Mouse (Mus musculus) heart, postnatal 0 days (tissue): ENCODE data around the gene Surf6. TPM values are rescaled to one million over a fixed set of nuclear protein-coding genes. Genes with fewer than 3 reads are reported as not detected.

Source experiments
- ATAC-seq: fragments of 200-750 bp; cut with Nextera tagmentation; 2 replicates; pipeline ENCODE4 v1.8.0; 2017; ENCODE audit warnings: low read depth, moderate number of reproducible peaks, moderate library complexity; ENCODE audit not compliant: insufficient read depth
- DNase-seq: peaks from one replicate; pipeline ENCODE4 v3.0.0-alpha.2; 2016; ENCODE audit warnings: low spot score
- H3K27ac ChIP-seq: fragments of 300-500 bp; sonication (generic); 2 replicates; pipeline ENCODE4 v1.5.1; 2014; ENCODE audit warnings: low read depth, mild to moderate bottlenecking
- H3K27me3 ChIP-seq: fragments of 300-500 bp; sonication (generic); 2 replicates; pipeline ENCODE4 v1.6.1; 2014; ENCODE audit warnings: low read length, mixed read lengths; ENCODE audit not compliant: control insufficient read depth, insufficient read depth
- H3K36me3 ChIP-seq: fragments of 300-500 bp; sonication (generic); replicated peaks from 2 replicates; pipeline ENCODE4 v1.6.1; 2014; ENCODE audit warnings: low read length, mixed read lengths; ENCODE audit not compliant: control insufficient read depth, insufficient read depth
- H3K4me1 ChIP-seq: fragments of 300-500 bp; sonication (generic); 2 replicates; pipeline ENCODE4 v1.6.1; 2014; ENCODE audit warnings: antibody characterized with exemption; ENCODE audit not compliant: control insufficient read depth, insufficient read depth
- H3K4me2 ChIP-seq: fragments of 300-500 bp; sonication (generic); 2 replicates; pipeline ENCODE4 v1.6.1; 2014; ENCODE audit warnings: low read depth, mild to moderate bottlenecking, low read length, moderate library complexity
- H3K4me3 ChIP-seq: fragments of 300-500 bp; sonication (generic); 2 replicates; pipeline ENCODE4 v1.5.1; 2014; ENCODE audit warnings: low read depth, low read length
- H3K9ac ChIP-seq: fragments of 300-500 bp; sonication (generic); replicated peaks from 2 replicates; pipeline ENCODE4 v1.6.1; 2014; ENCODE audit warnings: low read depth, low read length, mixed read lengths
- H3K9me3 ChIP-seq: fragments of 300-500 bp; sonication (generic); replicated peaks from 2 replicates; pipeline ENCODE4 v1.6.1; 2016; ENCODE audit warnings: low read length; ENCODE audit not compliant: control insufficient read depth
- CTCF ChIP-seq: IDR thresholded peaks from 2 replicates; pipeline ENCODE4 v1.5.1; 2016; ENCODE audit warnings: antibody characterized with exemption, control low read depth, low read depth
- EP300 ChIP-seq: IDR thresholded peaks from 2 replicates; pipeline ENCODE4 v1.6.1; 2016; ENCODE audit warnings: antibody characterized with exemption, low read depth
- WGBS: fragments of 180-500 bp; shearing (Covaris S2); extraction: QIAGEN DNeasy Blood & Tissue Kit; methylation state at CpG from one replicate; pipeline ENCODE4 v1.1.7; 2014; 5-methylcytosine and 5-hydroxymethylcytosine counted together
- polyA plus RNA-seq: library from polyadenylated mRNA; unstranded; fragments of >200 nt; fragmentation: Nextera tagmentation; extraction: Ambion mirVana; gene quantifications from 2 replicates; pipeline ENCODE4 v1.2.1, GENCODE M21; 2015
- total RNA-seq: library from RNA; depleted of rRNA; stranded (reverse); fragments of >200 nt; gene quantifications from 2 replicates; pipeline ENCODE4 v1.2.3, GENCODE M21; 2014; ENCODE audit warnings: low replicate concordance; rRNA removed

Gene Surf6
- total RNA-seq = 6.0 and 7.3 TPM in 2 replicates
- 9.8 and 10.5 TPM in 2 replicates for polyA plus RNA-seq

- TF ChIP-seq CTCF (no peak), EP300 (peak; percentile 24; the same call in 1 of the 2 replicates)
- peak within 1 kb of the TSS; percentile 89 for H3K4me3 ChIP-seq
- peaks cover 44% of the 10 kb centered on the region for H3K36me3 ChIP-seq
- H3K9ac ChIP-seq = peak within 1 kb of the TSS; percentile 77
- DNase-seq = peak; percentile 97
- ATAC-seq = peak; percentile 93
- no peaks in the 10 kb centered on the region for H3K27me3 ChIP-seq
- peaks cover 12% of the 10 kb centered on the region for H3K4me1 ChIP-seq
- WGBS = under 1% methylated on average over 41 of the region's 41 CpGs
- no peaks in the 10 kb centered on the region for H3K9me3 ChIP-seq
- H3K27ac ChIP-seq = peak within 1 kb of the TSS; percentile 87
- peak within 1 kb of the TSS; percentile 95 for H3K4me2 ChIP-seq
Measured at GRCm38 (mm10) chr2:26902467-26903220, at the start of gene Surf6. TSS of gene Surf6 (minus strand) at chr2:26902879.

- Histone ChIP-seq H3K36me3 (peaks cover 54% of the 10 kb centered on the region), H3K27me3 (no peaks in the 10 kb centered on the region), H3K27ac (no peak overlapping the region), H3K4me3 (no peak overlapping the region), H3K9ac (no peak overlapping the region), H3K4me1 (no peaks in the 10 kb centered on the region), H3K9me3 (no peaks in the 10 kb centered on the region), H3K4me2 (no peak overlapping the region)
- 90% methylated on average over 4 of the region's 4 CpGs for WGBS
- no peak for DNase-seq
- no peak for TF ChIP-seq CTCF
- no peak for TF ChIP-seq EP300
- no peak for ATAC-seq
Measured at GRCm38 (mm10) chr2:26952193-26952592, 49.5 kb upstream of the Surf6 start.

GRCm38 (mm10) chr2:26951346-26951905, 48.7 kb upstream of the Surf6 start:
- no peaks in the 10 kb centered on the region for H3K27me3 ChIP-seq
- 86% methylated on average over 8 of the region's 8 CpGs for WGBS
- TF ChIP-seq EP300 (no peak), CTCF (no peak)
- DNase-seq = no peak
- no peak overlapping the region for H3K4me3 ChIP-seq
- H3K27ac ChIP-seq = no peak overlapping the region
- H3K9me3 ChIP-seq = no peaks in the 10 kb centered on the region
- H3K4me1 ChIP-seq = no peaks in the 10 kb centered on the region
- no peak overlapping the region for H3K4me2 ChIP-seq
- ATAC-seq = no peak
- peaks cover 49% of the 10 kb centered on the region for H3K36me3 ChIP-seq
- no peak overlapping the region for H3K9ac ChIP-seq

GRCm38 (mm10) chr2:26950411-26950810, 47.7 kb upstream of the Surf6 start:
- no peak overlapping the region for H3K27ac ChIP-seq
- no peak overlapping the region for H3K4me3 ChIP-seq
- H3K4me2 ChIP-seq = no peak overlapping the region
- H3K4me1 ChIP-seq = no peaks in the 10 kb centered on the region
- ATAC-seq (no peak), DNase-seq (no peak)
- no peaks in the 10 kb centered on the region for H3K9me3 ChIP-seq
- no peaks in the 10 kb centered on the region for H3K27me3 ChIP-seq
- H3K36me3 ChIP-seq = peaks cover 39% of the 10 kb centered on the region
- TF ChIP-seq EP300 (no peak), CTCF (no peak)
- no peak overlapping the region for H3K9ac ChIP-seq
- WGBS = 82% methylated on average over 2 of the region's 2 CpGs

GRCm38 (mm10) chr2:26943253-26943652, 40.6 kb upstream of the Surf6 start:
- no peaks in the 10 kb centered on the region; the same call in 1 of the 2 replicates for H3K36me3 ChIP-seq
- no peaks in the 10 kb centered on the region for H3K27me3 ChIP-seq
- H3K27ac ChIP-seq = no peak overlapping the region
- H3K9me3 ChIP-seq = no peaks in the 10 kb centered on the region
- ATAC-seq (no peak), DNase-seq (no peak)
- TF ChIP-seq EP300 = no peak
- no peak for TF ChIP-seq CTCF
- no peak overlapping the region for H3K9ac ChIP-seq
- 54% methylated on average over 3 of the region's 3 CpGs for WGBS
- no peaks in the 10 kb centered on the region for H3K4me1 ChIP-seq
- H3K4me2 ChIP-seq = no peak overlapping the region
- H3K4me3 ChIP-seq = no peak overlapping the region
